Mouse (Mus musculus) spleen, adult 2 months (tissue): ENCODE measurements around the gene Stxbp5l.

Experiments
- CTCF ChIP-seq: fragments of 200-500 bp; IDR thresholded peaks from 2 replicates; pipeline ENCODE4 v1.5.1; 2011; ENCODE audit warnings: mild to moderate bottlenecking, inconsistent platforms; ENCODE audit not compliant: insufficient read depth, insufficient read length, insufficient replicate concordance; ENCODE audit errors: extremely low read depth
- POLR2A ChIP-seq: fragments of 200-500 bp; IDR thresholded peaks from 2 replicates; pipeline ENCODE4 v1.6.1; 2011; ENCODE audit warnings: low read depth, low read length, inconsistent platforms

DNA sequence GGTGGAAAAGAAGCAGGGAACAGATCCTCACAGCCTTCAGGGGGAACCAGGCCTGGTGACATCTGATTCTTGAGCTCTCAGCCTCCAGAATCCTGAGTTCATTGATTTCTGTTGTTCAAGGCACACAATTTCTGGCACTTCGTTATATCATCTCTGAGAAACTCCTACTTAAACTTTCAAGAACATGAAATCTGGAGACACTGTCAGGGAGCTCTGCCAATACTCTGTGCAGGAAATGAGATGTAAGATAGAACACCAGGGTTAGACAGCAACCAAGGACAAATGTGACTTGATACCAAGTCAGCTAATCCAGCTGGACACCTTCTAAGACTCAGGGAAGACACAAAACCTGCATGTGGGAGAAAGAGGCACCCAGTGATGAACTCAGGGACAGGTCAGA, 40.7 kb upstream of the Stxbp5l start:
- no peak for TF ChIP-seq POLR2A
- TF ChIP-seq CTCF: no peak
